Mouse (Mus musculus) mouse embryonic stem cell (cell line): ENCODE results near the gene Gm16223.

Experiments
- in situ Hi-C, 2 experiments: fragments of 300-500 bp; cut with MboI; formaldehyde crosslinking; loops; 1 replicate in 1 of 2; 3 replicates in 1 of 2; pipeline ENCODE4 v1.14.3; 2019 to 2020; ENCODE audit warnings: low sequenced_read_pairs in 2 of 2, low pct_unique_long_range_greater_than_20kb in 1 of 2, mixed read lengths in 1 of 2; ENCODE audit not compliant: unreplicated experiment in 1 of 2

Gm16223 gene

GRCm38 (mm10) chr5:42067476-42068187 is at the start of gene Gm16223:
Gene Gm16223, plus strand, starts transcription at chr5:42067960.
- in situ Hi-C loops = no loop called here

GRCm38 (mm10) chr5:42022029-42022428 is 45.7 kb upstream of the Gm16223 start:
- in situ Hi-C loops = no loop called here

- in situ Hi-C loops = no loop called here
Observed at GRCm38 (mm10) chr5:42023521-42023920, 44.2 kb upstream of the Gm16223 start.

GRCm38 (mm10) chr5:42036388-42037082 is 31.2 kb upstream of the Gm16223 start:
- in situ Hi-C loops = no loop called here

- in situ Hi-C loops = no loop called here
Observed at GRCm38 (mm10) chr5:42054636-42055035, 13.1 kb upstream of the Gm16223 start.

- in situ Hi-C loops = no loop called here
Observed at GRCm38 (mm10) chr5:42055151-42055550, 12.6 kb upstream of the Gm16223 start.

GRCm38 (mm10) chr5:42065090-42065489 is 2.7 kb upstream of the Gm16223 start:
- in situ Hi-C loops = no loop called here

- in situ Hi-C loops = no loop called here
Observed at GRCm38 (mm10) chr5:42067075-42067474, 685 bp upstream of the Gm16223 start.

GRCm38 (mm10) chr5:42068188-42068579 is 424 bp downstream of the Gm16223 start:
- in situ Hi-C loops = no loop called here

- in situ Hi-C loops = no loop called here
Observed at GRCm38 (mm10) chr5:42116586-42117346, 49.0 kb downstream of the Gm16223 start.

- in situ Hi-C loops = no loop called here
Observed at GRCm38 (mm10) chr5:42125562-42125961, 57.8 kb downstream of the Gm16223 start.

GRCm38 (mm10) chr5:42155626-42156025 is 87.9 kb downstream of the Gm16223 start:
- in situ Hi-C loops = no loop called here

GRCm38 (mm10) chr5:42164731-42165130 is 97.0 kb downstream of the Gm16223 start:
- in situ Hi-C loops = no loop called here

GRCm38 (mm10) chr5:42166311-42166710 is 98.6 kb downstream of the Gm16223 start:
- in situ Hi-C loops = no loop called here

GRCm38 (mm10) chr5:42168071-42168470 is 100.3 kb downstream of the Gm16223 start:
- in situ Hi-C loops = no loop called here

GRCm38 (mm10) chr5:42168785-42169184 is 101.0 kb downstream of the Gm16223 start:
- in situ Hi-C loops = no loop called here

- in situ Hi-C loops = no loop called here
Observed at GRCm38 (mm10) chr5:42174109-42174508, 106.3 kb downstream of the Gm16223 start.

GRCm38 (mm10) chr5:42175424-42175823 is 107.7 kb downstream of the Gm16223 start:
- in situ Hi-C loops = no loop called here

GRCm38 (mm10) chr5:42198493-42198892 is 130.7 kb downstream of the Gm16223 start:
- in situ Hi-C loops = no loop called here
